Mouse (Mus musculus) C2C12 (cell line): ENCODE results near the gene Kctd12b. TPM values are rescaled to one million over a fixed set of nuclear protein-coding genes. Genes with fewer than 3 reads are reported as not detected.

Experiments
- H3K27me3 ChIP-seq: one replicate; pipeline ENCODE4 v1.6.1; 2011; ENCODE audit not compliant: control insufficient read depth, insufficient read depth, insufficient read length
- H3K36me3 ChIP-seq: one replicate; pipeline ENCODE4 v1.6.1; 2011; ENCODE audit not compliant: control insufficient read depth, insufficient read depth
- H3K4me3 ChIP-seq: one replicate; pipeline ENCODE4 v1.5.1; 2011; ENCODE audit warnings: mild to moderate bottlenecking, control low read depth; ENCODE audit not compliant: poor library complexity, insufficient read depth, severe bottlenecking
- H3K79me2 ChIP-seq: one replicate; pipeline ENCODE4 v1.6.1; 2011; ENCODE audit not compliant: control insufficient read depth, insufficient read depth
- H3K79me3 ChIP-seq: one replicate; pipeline ENCODE4 v1.6.1; 2011; ENCODE audit warnings: low read depth, control low read depth
- H3ac ChIP-seq: one replicate; pipeline ENCODE3; 2011; ENCODE audit warnings: low read depth; ENCODE audit not compliant: control insufficient read depth, insufficient read length
- CEBPB ChIP-seq: IDR thresholded peaks from one replicate; pipeline ENCODE4 v1.6.1; 2011; ENCODE audit warnings: low read depth, mild to moderate bottlenecking, control low read depth, moderate library complexity
- CTCF ChIP-seq: IDR thresholded peaks from one replicate; pipeline ENCODE4 v1.5.1; 2011; ENCODE audit not compliant: control insufficient read depth, insufficient read depth, insufficient read length
- FOSL1 ChIP-seq: IDR thresholded peaks from one replicate; pipeline ENCODE4 v1.8.0; 2011; ENCODE audit warnings: mild to moderate bottlenecking, low read length; ENCODE audit not compliant: poor library complexity, insufficient read depth, severe bottlenecking
- MAX ChIP-seq: IDR thresholded peaks from one replicate; pipeline ENCODE4 v1.6.1; 2011; ENCODE audit warnings: mild to moderate bottlenecking, control low read depth
- MYOD1 ChIP-seq: IDR thresholded peaks from one replicate; pipeline ENCODE4 v1.6.1; 2011; ENCODE audit warnings: low read depth; ENCODE audit not compliant: control insufficient read depth, insufficient read length
- MYOG ChIP-seq: IDR thresholded peaks from one replicate; pipeline ENCODE4 v1.6.1; 2011; ENCODE audit not compliant: control insufficient read depth, insufficient read length; ENCODE audit errors: extremely low read depth
- USF1 ChIP-seq: IDR thresholded peaks from one replicate; pipeline ENCODE4 v1.6.1; 2011; ENCODE audit warnings: low read depth, mild to moderate bottlenecking, control low read depth, moderate library complexity
- polyA plus RNA-seq: library from polyadenylated mRNA; unstranded; fragments of >200 nt; fragmentation: generic; extraction: Trizol; gene quantifications from one replicate; pipeline ENCODE4 v1.2.1, GENCODE M21; 2012; ENCODE audit warnings: missing spikeins

The Kctd12b gene
- polyA plus RNA-seq, 1 experiment: 0.08 TPM

DNA sequence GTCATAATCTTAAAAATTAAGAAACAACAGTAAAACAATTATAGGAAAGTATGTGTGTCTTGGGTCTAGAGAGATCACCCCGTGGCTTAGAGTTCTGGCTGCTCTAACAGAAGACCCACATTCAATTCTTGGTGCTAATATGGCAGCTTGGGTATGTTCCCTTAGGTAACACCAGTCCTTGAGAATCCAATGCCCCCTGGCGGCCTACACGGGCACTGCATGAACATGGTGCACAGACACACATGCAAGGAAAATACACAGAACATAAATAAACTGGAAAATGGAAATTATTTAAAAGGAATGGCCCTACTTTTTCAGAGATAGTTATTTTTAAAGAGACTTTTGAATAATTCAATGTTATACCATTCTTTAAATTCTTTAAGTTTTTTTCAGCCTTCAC is 55.6 kb downstream of the Kctd12b start:
- no peak overlapping the region for H3K4me3 ChIP-seq
- H3K36me3 ChIP-seq: no peaks in the 10 kb centered on the region
- H3ac ChIP-seq: no peak overlapping the region
- H3K79me2 ChIP-seq: no peaks in the 10 kb centered on the region
- no peak for TF ChIP-seq CTCF
- TF ChIP-seq MAX: no peak
- no peak for TF ChIP-seq MYOD1
- no peaks in the 10 kb centered on the region for H3K27me3 ChIP-seq
- H3K79me3 ChIP-seq: no peaks in the 10 kb centered on the region

DNA sequence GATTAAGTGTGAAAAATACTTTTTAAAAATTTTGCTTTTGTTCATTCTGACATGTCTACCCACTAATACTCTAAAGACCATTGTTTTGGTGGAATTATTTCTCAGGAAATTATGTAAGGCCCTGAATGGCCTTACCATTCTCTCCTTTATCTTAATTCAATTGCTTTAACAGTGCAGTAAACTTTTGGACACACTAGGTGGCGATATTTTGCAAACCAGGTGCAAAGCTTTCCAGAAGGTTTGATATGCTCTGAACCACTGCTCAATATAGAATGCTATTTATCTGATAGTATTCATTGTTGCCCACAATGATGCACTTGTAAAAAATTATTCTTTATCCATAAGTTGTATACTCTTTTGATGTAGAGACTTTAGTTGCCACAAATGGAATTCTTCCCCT is 59.9 kb downstream of the Kctd12b start:
- Histone ChIP-seq H3K79me3 (no peaks in the 10 kb centered on the region), H3K79me2 (no peaks in the 10 kb centered on the region), H3ac (no peak overlapping the region), H3K4me3 (no peak overlapping the region), H3K36me3 (no peaks in the 10 kb centered on the region), H3K27me3 (no peaks in the 10 kb centered on the region)
- no peak for TF ChIP-seq CEBPB
- TF ChIP-seq FOSL1: no peak
- TF ChIP-seq MAX: no peak
- no peak for TF ChIP-seq MYOD1
- no peak for TF ChIP-seq MYOG
- TF ChIP-seq USF1: no peak
- TF ChIP-seq CTCF: no peak

Other genes with a start within 250 kb of the Kctd12b start
- 33.1 TPM for gene Ubqln2, start 198.2 kb downstream of the Kctd12b start, polyA plus RNA-seq
- not detected for gene Cypt3, start 137.8 kb downstream of the Kctd12b start, polyA plus RNA-seq
- 58.2 TPM for gene Nbdy, start 27.2 kb upstream of the Kctd12b start, polyA plus RNA-seq
- gene Spin2c, start 135.8 kb upstream of the Kctd12b start, polyA plus RNA-seq: 0.67 TPM